Comparison of ENCODE assay signal across 19 mouse cellular contexts in the genomic region with DNA sequence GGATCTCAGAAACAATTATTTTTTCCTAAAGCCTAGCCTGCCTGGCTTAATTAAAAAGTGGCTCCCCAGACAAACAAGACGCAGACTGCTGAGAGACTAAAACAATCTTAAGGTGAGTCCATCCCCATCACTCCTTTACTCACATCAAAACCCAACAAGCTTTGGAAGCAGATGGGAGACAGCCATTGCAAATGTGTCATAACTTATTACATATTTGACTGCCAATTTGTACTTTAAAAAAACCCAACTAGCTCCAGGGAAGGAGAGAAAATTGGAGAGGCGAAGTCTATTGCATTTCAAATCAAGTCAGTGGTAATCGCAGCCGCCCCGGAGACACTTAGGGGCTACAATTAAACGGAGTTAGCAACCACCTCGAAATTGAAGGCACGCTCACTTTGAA.
DNase-seq lines count a peak whose midpoint lies in the region; ATAC-seq and TF ChIP-seq lines count a peak whose summit lies in the region.
"Had no signal": no experiment of that assay in that cellular context is flagged by ENCODE, and none has a peak within 500 bp of the region (broad histone marks: within the 10 kb centered on the region; RNA-seq: fewer than 3 reads in every experiment).

No protein-coding gene starts in this region.

- no peak overlapping the region for H3K4me3 ChIP-seq in hindbrain, postnatal 0 days (ENCODE audit: low read length)
- H3K4me3 ChIP-seq in hindbrain, embryonic 10.5 days = no peak overlapping the region
- no peak overlapping the region for H3K4me3 ChIP-seq in layer of hippocampus, adult 2 months
- no peak overlapping the region for H3K4me3 ChIP-seq in midbrain, embryonic 15.5 days
- no peak overlapping the region for H3K4me3 ChIP-seq in midbrain, postnatal 0 days (ENCODE audit: low read depth, low read length)
- H3K4me3 ChIP-seq: embryonic facial prominence, embryonic 12.5 days; embryonic facial prominence, embryonic 15.5 days; hindbrain, embryonic 15.5 days had no signal

- no peaks in the 10 kb centered on the region for H3K4me1 ChIP-seq in hindbrain, postnatal 0 days (ENCODE audit: insufficient read depth, low read length)
- H3K4me1 ChIP-seq in hindbrain, embryonic 10.5 days (replicated peaks) = no peaks in the 10 kb centered on the region
- H3K4me1 ChIP-seq in midbrain, embryonic 15.5 days = peaks cover 4% of the 10 kb centered on the region; the same call in 1 of the 2 replicates
- H3K4me1 ChIP-seq in midbrain, postnatal 0 days (ENCODE audit: insufficient read depth, low read length) = no peaks in the 10 kb centered on the region
- H3K4me1 ChIP-seq: embryonic facial prominence, embryonic 12.5 days; embryonic facial prominence, embryonic 15.5 days had no signal

- peak; percentile 22 for DNase-seq in hindbrain, postnatal 0 days (ENCODE audit: low spot score)
- no peak for DNase-seq in hindbrain, embryonic 10.5 days (ENCODE audit: low spot score)
- DNase-seq in layer of hippocampus, adult 2 months (ENCODE audit: low spot score in 2 of 2) = peak in 1 of 2 experiments; percentile 56
- no peak for DNase-seq in layer of hippocampus, postnatal 10 days (ENCODE audit: low spot score in 2 of 2)
- no peak for DNase-seq in midbrain, postnatal 0 days (ENCODE audit: low spot score)
- peak; percentile 8 to 32 for DNase-seq in layer of hippocampus, postnatal 14 days (ENCODE audit: low spot score in 2 of 2)
- DNase-seq: adrenal gland, adult 8-10 months; adrenal gland, postnatal 25 days; cerebellum, adult 11 months; gastrocnemius, postnatal 10 days; heart, adult 11 months had no signal

- no peaks in the 10 kb centered on the region for H3K9me3 ChIP-seq in hindbrain, postnatal 0 days (ENCODE audit: low read length)
- no peaks in the 10 kb centered on the region for H3K9me3 ChIP-seq in hindbrain, embryonic 10.5 days
- no peaks in the 10 kb centered on the region for H3K9me3 ChIP-seq in midbrain, embryonic 15.5 days
- no peaks in the 10 kb centered on the region for H3K9me3 ChIP-seq in midbrain, postnatal 0 days (ENCODE audit: low read length)
- H3K9me3 ChIP-seq: embryonic facial prominence, embryonic 12.5 days; embryonic facial prominence, embryonic 15.5 days; hindbrain, embryonic 15.5 days had no signal

- H3K36me3 ChIP-seq in hindbrain, postnatal 0 days (ENCODE audit: insufficient read depth, low read length) = no peaks in the 10 kb centered on the region
- no peaks in the 10 kb centered on the region for H3K36me3 ChIP-seq in hindbrain, embryonic 10.5 days
- H3K36me3 ChIP-seq in midbrain, embryonic 15.5 days (replicated peaks) = no peaks in the 10 kb centered on the region
- no peaks in the 10 kb centered on the region for H3K36me3 ChIP-seq in midbrain, postnatal 0 days (ENCODE audit: insufficient read depth, low read length)
- H3K36me3 ChIP-seq: embryonic facial prominence, embryonic 12.5 days; embryonic facial prominence, embryonic 15.5 days; hindbrain, embryonic 15.5 days had no signal

- TF ChIP-seq CTCF in hindbrain, postnatal 0 days (IDR thresholded peaks at IDR 0.05; ENCODE audit: low read depth) = no peak
- no peak for TF ChIP-seq CTCF in layer of hippocampus, adult 2 months (conservative IDR thresholded peaks at IDR 0.05)
- no peak for TF ChIP-seq CTCF in midbrain, postnatal 0 days (IDR thresholded peaks at IDR 0.05)

- H3K27ac ChIP-seq in hindbrain, postnatal 0 days = no peak overlapping the region
- H3K27ac ChIP-seq in hindbrain, embryonic 10.5 days = no peak overlapping the region
- peak overlapping the region; percentile 76 for H3K27ac ChIP-seq in layer of hippocampus, adult 2 months
- H3K27ac ChIP-seq in midbrain, embryonic 15.5 days = peak overlapping the region; percentile 22; the same call in 1 of the 2 replicates
- H3K27ac ChIP-seq in midbrain, postnatal 0 days (ENCODE audit: low read depth, low read length) = no peak overlapping the region
- H3K27ac ChIP-seq: embryonic facial prominence, embryonic 12.5 days; embryonic facial prominence, embryonic 15.5 days; hindbrain, embryonic 15.5 days had no signal

- no peak overlapping the region for H3K9ac ChIP-seq in hindbrain, postnatal 0 days (replicated peaks; ENCODE audit: low read length)
- H3K9ac ChIP-seq in midbrain, embryonic 15.5 days = no peak overlapping the region
- no peak overlapping the region for H3K9ac ChIP-seq in midbrain, postnatal 0 days (replicated peaks; ENCODE audit: low read length, poor library complexity, severe bottlenecking)
- H3K9ac ChIP-seq: embryonic facial prominence, embryonic 12.5 days; embryonic facial prominence, embryonic 15.5 days; hindbrain, embryonic 15.5 days had no signal

- no peak overlapping the region for H3K4me2 ChIP-seq in hindbrain, postnatal 0 days (ENCODE audit: low read depth, low read length)
- H3K4me2 ChIP-seq in midbrain, embryonic 15.5 days = no peak overlapping the region
- no peak overlapping the region for H3K4me2 ChIP-seq in midbrain, postnatal 0 days (ENCODE audit: low read depth, low read length, poor library complexity, severe bottlenecking)
- H3K4me2 ChIP-seq: embryonic facial prominence, embryonic 12.5 days; embryonic facial prominence, embryonic 15.5 days; heart, embryonic 11.5 days; hindbrain, embryonic 15.5 days had no signal

- ATAC-seq in hindbrain, postnatal 0 days = no peak
- no peak for ATAC-seq in midbrain, embryonic 15.5 days (replicated peaks)
- no peak for ATAC-seq in midbrain, postnatal 0 days (ENCODE audit: low FRiP score)
- ATAC-seq in activated CD4-positive, CD25-positive, alpha-beta regulatory T cell, adult 4 months = no peak
- ATAC-seq: CD4-positive, CD25-positive, alpha-beta regulatory T cell, adult 4 months; forebrain, embryonic 14.5 days had no signal

- 67% methylated on average over 8 of the region's 8 CpGs for WGBS in hindbrain, postnatal 0 days
- WGBS in hindbrain, embryonic 10.5 days = 86% methylated on average over 8 of the region's 8 CpGs
- WGBS in midbrain, embryonic 15.5 days = 74% methylated on average over 8 of the region's 8 CpGs
- WGBS in midbrain, postnatal 0 days = 59% methylated on average over 8 of the region's 8 CpGs

- no peaks in the 10 kb centered on the region for H3K27me3 ChIP-seq in hindbrain, postnatal 0 days (ENCODE audit: insufficient read depth, low read length)
- no peaks in the 10 kb centered on the region for H3K27me3 ChIP-seq in hindbrain, embryonic 10.5 days (ENCODE audit: insufficient read depth, poor library complexity, severe bottlenecking)
- H3K27me3 ChIP-seq in midbrain, embryonic 15.5 days (replicated peaks) = no peaks in the 10 kb centered on the region
- no peaks in the 10 kb centered on the region for H3K27me3 ChIP-seq in midbrain, postnatal 0 days (ENCODE audit: insufficient read depth, low read length)
- H3K27me3 ChIP-seq: embryonic facial prominence, embryonic 12.5 days; embryonic facial prominence, embryonic 15.5 days; hindbrain, embryonic 15.5 days had no signal

Comparison
In these comparisons a context has a peak if more than half of its experiments do, and no peak if none do; other contexts are left out.
1. DNase-seq: peak in hindbrain, postnatal 0 days (single experiment) and layer of hippocampus, postnatal 14 days (2 of 2); none in hindbrain, embryonic 10.5 days (single experiment), layer of hippocampus, postnatal 10 days (0 of 2) and midbrain, postnatal 0 days (single experiment).
2. H3K27ac ChIP-seq: peak in layer of hippocampus, adult 2 months (single experiment) and midbrain, embryonic 15.5 days (single experiment); none in hindbrain, postnatal 0 days (single experiment), hindbrain, embryonic 10.5 days (single experiment) and midbrain, postnatal 0 days (single experiment).